Mouse (Mus musculus) fibroblast of lung, adult 2 months (primary cell): ENCODE measurements at regions not wholly inside any gene's neighbourhood (a gene's known extent, or its start where the extent isn't known, plus 50 kb on each side); places are given as distances from the start of the nearest gene placed in this dataset.

Source experiments
- DNase-seq: peaks from one replicate; pipeline ENCODE4 v3.0.0-alpha.2; 2011; ENCODE audit warnings: low read depth

DNA sequence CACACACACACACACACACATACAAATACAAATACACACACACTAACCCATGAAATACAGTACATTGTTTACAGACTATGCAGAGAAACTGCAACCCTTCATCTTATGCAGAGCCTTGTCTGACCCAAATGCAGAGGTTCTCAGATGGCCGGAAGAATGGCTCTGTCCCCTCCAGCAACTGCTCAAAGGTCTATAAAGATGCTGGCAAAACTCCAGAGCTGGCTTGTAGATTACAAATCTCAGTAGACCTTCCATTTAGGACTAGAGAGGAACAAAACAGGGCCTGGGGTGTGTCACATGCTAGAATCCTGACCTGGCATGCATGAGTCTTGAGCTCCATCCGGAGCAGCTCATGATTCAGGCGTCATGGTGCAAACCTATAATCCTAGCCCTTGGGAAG is 364.4 kb upstream of the Runx1 start:
- DNase-seq: no peak

DNA sequence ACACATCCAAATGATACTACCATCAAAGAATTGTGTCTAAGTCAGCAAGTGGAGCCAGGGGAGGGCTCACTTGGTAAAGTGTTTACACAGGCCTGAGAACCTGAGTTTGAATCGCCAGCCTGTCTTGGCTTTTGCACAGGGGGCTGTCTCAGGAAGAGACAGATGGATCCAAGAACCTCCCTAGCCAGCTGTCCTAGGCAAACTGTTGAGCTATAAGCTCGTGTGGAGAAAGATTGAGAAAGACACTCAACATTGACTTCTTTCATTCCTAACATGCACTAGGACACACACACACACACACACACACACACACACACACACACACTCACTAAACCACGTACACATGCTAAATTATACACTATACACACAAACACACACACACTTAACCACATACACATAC is 363.9 kb upstream of the Runx1 start:
- DNase-seq: no peak

DNA sequence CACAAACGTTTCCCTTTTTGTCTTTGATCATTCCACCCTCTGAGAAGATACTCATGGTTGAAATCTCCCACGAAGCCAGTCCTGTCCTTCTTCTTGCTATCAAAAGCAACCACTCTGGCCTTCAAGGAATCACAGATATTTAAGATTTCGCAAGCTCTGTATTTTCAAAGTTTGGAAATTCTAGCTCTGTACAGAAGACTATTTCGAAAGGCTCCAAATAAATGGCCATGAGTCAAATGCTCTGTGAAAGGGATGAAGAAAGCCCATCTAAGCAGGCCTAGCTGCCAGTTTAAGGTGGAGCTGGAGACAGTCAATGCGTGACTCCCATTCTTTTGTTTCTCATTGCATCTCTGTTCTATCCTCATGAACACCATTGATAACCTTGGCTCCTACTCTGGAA is 363.5 kb upstream of the Runx1 start:
- peak; percentile 80 for DNase-seq

DNA sequence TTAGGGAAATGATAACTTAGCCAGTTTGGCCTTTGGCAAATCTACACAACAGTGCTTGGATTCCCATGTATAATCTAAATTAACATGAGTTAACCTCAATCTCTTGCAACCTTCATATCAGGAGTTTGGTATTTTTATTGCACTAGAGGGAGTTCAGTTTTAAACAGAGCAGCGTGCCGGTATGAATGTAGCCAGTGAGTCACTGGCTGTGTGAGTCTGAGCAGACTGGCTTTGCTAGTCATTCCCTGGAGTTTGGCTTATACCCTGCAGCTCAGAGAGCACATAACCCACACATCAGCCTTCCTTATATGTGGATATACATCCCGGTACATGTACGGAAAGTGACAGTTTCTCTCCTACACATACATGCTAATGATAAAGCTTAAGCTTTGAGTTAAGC is 360.6 kb upstream of the Runx1 start:
- DNase-seq: peak; percentile 78

DNA sequence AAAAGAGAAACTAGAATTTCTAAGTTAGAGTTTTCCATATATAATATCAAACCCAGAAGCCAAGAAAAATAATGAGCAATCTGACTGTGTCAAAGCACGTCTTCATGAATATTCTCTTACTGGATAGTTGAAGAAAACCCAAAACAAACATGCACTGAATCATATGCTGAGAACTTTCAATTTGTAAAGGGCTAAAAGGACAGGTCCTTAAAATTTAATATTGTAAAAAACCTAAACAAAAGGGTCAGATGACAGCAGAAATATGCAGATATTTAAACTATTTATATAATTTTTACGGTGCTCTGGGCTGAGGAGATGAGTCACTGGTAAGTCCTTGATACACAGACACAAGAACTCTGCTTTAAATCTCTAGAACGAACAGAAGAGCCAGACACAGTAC is 356.7 kb upstream of the Runx1 start:
- peak; percentile 55 for DNase-seq

DNA sequence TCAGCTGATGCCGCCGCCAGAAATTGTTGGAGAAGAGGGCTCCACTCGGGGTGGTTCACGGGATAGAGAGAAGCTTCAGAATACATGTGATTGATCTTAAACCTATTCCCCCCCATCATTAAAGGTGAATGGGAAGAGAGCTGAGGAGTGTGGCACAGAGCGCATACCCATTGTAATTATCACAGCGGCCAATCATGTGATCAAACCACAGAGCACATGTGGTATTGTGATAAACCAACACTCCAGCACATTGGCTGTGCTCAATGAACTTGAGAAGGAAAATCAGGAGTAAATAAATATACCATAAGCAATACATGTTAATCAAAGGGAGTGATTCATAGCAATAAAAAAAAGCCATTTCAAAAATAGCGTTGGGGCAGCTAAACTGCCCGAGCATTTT is 355.5 kb upstream of the Runx1 start:
- DNase-seq: no peak

DNA sequence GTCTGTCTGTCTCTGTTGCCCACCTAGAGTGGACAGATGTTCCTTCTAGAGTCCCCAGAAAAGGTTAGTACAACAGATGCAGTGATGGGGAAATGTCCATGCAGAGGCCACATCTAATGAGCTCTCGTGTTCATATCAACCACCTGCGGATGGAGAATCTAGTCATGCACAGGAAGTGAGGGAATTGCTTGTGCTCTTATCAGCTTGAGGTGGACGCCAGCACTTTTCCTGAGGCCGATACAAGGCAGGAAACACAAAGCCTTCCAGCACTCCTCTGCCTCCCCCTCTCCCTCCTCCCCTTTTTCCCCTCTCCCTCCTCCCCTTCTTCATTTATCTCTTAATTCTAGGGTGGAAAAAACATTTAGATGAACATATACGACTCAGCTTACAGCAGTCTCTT is 354.3 kb upstream of the Runx1 start:
- no peak for DNase-seq

DNA sequence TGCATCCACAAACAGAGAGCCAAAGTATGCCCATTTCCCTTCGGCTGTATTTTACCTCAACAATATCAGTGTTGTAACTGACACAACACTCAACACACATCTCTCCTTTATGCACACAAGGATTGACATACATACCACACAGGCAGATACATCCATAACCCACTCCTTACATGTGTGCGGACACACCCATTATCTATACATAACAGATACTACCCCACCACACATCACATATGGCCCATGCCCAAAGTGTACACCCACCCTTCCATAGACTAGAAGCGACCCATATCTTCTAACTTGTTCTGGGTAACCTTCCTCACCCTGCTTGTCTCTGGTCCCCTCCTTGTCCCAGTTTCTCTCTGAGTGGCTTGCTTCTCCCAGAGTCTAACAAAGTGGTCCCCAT is 340.7 kb upstream of the Runx1 start:
- no peak for DNase-seq

DNA sequence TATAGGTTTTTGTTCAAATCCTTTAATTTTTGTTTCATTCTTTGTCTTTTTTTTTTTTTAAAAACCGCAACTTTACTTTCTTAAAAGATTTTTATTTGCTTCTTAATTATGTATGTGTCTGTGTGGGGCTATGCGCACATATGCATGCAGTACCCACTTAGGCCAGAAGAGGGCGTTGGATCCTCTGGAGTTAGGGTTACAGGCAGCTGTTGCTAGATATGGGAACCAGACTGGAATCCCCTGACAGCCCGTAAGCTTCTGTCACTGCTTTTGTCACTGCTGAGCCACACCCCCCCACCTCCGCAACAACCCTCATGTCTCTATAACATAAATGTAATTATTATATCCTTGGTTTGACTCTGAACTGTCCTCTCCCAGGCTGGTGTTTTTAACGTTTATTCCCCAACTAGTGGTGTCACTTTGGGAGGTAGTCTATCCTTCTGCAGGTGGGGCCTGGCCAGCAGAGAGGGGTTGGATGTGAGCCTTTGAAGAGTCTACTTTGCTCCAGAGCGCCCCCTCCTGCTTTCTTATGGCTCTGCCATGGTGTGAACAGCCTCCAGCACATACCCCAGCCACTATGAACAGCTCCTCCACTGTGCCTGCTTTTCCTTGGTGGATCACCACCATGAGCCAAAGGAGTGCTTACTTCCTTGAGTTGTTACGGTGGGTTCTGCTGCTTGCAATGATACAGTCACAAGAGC is 332.7 kb upstream of the Runx1 start:
- no peak for DNase-seq

DNA sequence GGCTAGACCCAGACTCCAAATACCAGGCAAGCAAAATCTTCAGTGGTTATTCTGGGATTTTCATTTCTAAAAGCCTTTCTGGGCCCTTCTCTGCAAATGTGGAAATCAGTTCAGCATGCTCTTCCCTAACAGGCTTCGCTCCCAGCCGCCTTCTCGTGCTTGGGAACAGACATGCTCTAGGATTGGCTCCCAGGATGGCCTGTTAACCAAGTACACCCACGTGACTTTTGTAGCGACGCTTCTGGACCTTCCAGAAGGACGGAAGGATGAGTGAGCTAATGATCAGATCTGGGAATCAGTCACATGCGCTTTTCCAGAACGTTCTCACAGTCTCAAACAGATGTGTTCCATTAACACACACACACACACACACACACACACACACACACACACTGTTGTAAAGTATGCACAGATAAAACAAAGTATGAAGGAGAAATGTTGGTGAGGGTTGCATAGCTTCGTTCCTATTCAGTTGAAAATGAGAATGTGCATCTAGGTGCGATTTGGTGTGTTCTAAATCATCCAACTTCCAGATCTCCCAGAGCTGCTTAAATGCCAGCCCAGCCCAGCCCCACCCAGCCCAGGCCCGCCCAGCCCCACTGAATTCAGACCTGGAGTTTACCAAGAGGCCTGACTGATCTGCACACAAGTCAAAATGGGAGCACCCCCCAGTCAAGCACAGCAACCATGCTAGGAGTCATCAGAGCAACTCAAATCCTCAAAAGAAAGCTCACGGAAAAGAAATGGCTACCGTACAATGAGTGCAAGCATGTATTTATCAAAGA is 327.8 kb upstream of the Runx1 start:
- no peak for DNase-seq

DNA sequence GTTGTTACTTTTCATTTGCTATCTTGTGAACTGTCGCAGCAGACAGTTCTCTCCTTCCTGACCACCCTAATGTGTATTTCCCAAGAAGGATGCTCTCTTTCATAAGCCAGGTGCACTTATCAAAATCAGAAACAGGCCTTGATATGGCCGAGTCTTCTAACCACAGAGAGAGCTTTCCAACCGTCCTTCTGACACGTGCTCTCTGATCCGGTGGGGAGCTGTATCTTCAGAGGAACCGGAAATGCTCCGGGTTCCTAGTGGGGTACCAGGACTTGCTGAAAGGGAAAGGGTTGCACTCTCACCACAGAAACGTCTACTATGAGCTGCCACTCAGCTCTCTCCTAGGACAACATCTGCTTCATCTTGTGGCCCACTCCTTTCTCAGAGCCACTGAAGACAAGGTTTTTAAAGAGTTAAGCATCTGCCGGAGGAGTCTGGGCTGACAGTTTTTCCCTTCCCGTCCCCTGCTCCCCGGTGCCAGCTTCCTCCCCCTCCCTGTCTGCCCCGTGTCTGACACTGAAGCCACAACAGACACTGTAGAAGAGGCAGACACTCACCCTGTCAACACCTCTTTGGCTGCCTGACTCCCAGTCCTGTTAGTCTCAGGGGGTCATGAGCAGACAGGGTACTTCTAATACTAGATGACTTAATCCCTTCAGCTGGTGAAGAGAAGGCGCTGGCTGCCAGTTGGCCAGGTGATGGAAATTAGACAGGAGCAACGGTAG is 327.0 kb upstream of the Runx1 start:
- peak; percentile 79 for DNase-seq

DNA sequence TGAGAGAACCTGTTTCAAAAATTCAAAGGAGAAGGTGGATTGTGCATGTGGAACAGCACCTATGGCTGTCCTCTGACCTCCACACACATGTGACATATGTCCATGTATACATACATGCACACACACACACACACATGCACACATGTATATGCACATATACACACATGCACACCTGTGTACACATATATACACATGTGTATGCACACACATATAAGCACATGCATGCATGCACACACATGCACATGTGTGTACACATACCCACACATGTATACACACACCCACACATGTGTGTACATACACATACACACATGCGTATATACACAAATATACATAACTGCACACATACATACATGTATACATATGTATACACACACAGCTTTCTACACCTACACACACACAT is 326.1 kb upstream of the Runx1 start:
- no peak for DNase-seq

DNA sequence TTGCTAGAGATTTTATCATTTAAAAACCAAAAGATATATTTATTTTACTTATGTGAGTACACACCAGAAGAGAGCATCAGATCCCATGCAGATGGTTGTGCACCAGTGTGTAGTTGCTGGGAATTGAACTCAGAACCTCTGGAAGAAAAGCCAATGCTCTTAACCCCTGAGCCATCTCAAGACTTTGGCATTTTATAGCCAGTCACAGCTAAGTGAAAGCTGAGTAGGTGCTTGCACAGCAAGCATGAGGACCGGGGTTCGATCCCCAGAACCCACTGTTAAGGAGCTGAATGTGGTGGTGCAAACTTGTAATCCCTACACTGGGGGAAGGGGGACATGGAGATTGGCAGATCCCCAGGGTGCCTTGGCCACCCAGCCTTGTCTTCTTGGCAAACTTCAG is 325.7 kb upstream of the Runx1 start:
- DNase-seq: no peak

DNA sequence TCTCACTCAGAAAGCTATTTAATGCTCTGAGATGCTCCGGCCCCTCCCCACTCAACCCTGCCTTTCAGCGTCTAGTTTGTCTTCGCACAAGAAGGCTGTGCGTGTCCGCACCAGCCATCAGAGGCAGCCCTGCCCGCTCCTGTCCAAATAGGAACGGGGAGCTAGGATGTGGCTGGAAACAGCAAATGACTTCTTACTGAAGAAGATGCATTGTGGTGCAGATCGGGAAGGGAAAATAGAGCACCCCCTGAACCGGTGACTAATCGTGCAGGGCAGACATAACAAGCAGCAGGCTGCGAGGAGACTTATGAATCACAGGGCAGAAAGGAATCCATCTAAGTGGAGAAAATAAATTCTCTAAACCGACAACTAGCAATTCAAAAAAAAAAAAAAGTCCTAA is 324.5 kb upstream of the Runx1 start:
- peak; percentile 91 for DNase-seq

DNA sequence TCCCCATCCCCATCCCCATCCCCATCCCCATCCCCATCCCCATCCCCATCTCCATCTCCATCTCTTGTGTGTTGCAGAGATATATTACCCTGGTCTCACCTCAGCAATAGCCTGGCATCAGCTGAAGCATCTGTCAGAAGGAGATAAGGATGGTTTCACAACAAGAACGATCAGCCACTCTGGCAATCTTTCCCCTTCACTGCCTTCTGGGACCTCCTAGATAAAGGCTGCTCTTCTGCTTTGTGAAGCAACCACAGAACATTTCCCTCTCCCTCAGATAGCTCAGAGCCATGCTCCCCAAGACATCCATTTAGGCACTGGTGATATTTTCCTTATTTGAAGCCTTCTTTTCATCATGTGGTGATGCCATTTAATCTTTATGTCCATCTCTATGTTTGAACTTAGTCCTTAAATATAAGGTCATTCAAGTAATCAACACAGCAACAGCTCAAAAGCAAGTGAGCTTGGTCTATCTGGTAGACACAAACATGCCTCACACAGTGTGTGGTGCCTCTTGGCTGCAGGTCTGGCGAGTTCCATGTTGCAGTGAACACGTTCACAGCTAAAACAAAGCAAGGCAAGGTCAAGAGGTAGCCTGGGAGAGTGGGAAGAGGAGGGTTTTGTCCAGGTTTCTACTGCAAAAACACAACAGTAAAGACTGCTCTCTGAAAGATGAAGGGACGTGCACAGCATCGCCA is 321.7 kb upstream of the Runx1 start:
- DNase-seq: no peak

DNA sequence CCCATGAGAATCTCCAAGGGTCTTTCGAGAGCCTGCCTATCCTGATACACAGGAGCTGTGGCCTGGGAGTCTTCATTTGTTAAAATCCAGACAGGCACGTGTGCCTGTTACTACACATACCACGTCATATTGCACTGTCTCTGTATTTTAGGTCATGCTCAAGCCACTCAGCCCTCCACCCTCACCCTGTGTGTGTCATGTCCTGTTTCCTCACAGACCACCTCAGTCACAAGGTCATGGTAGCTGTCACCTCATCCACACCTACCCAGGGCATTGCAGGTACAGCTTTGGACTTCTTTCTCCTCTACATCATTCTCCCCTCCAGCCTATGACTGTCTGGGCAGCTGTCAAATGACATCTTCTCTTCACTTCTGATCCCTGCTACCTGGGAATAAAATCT is 320.9 kb upstream of the Runx1 start:
- DNase-seq: no peak

DNA sequence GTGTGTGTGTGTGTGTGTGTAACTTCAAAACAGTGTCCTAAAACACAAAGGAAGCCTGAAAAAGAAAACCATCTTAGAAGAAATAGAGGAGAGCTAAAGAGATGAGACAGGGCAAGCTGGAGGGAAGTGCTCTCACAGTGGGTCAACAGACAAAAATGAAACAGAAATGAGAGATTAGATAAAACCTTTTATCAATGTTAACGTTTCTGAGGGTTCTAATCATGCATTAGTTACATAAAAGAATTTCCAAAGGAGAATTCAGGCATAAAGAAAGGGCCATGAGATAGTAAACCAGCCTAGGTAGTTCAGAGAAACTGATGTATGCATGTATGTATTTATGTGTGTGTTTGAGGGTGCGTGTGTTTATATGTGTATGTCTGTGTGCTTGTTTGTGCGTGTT is 319.7 kb upstream of the Runx1 start:
- DNase-seq: no peak

DNA sequence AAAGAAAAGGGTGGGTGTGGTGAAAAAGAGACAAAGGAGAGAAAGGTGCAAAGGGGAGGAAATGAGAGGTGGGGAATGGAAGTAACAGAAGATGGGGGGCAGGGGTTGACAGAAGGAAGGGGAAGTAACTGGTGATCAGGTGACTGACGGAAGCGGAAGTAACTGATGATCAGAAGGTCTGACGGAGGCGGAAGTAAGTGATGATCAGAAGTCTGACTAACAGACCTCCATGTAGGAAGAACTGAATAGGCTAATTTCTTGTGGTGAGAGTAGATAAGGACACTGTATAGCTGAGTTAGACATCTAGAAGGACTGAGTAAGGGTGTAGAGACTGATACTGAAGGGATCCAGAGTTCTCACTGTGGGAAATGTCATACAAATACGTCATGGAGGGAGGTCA is 318.1 kb upstream of the Runx1 start:
- DNase-seq: no peak

DNA sequence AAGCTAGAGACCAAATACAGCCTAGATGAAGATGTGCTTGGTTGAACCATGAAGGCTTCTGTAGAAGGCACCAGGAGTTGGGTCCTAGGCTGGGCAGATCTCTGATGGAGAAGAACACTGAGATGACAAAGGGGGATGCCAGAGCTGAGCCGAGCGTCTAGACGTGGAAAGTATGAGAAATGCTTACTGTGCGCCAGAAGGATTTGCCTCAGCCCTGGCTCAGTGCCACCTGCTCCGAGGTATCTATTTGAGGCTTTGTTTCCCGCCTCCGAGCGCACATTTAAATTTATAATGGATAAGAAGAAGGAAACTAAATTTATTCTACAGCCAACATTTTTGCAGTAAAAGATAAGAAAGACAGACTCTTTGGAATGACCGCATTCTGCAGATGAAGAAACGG is 317.2 kb upstream of the Runx1 start:
- no peak for DNase-seq

DNA sequence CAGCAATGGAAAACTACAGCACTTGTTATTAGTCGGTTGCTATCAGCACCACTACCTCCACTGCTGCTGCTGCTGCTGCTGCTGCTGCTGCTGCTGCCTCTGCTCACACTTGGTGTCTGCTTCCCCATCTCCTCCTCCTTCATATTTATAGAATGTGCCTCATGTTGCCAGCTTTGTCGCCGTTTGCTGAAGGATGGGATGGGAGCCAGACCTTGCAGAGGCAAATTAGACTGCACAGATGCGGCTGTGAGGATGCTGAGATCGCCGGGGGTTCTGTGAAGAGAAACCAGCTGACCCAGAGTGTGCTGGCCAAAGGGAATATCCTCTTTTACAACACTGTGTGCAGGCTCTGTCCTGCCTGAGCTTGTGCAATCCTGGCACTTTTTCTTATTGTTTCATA is 316.0 kb upstream of the Runx1 start:
- DNase-seq: no peak

DNA sequence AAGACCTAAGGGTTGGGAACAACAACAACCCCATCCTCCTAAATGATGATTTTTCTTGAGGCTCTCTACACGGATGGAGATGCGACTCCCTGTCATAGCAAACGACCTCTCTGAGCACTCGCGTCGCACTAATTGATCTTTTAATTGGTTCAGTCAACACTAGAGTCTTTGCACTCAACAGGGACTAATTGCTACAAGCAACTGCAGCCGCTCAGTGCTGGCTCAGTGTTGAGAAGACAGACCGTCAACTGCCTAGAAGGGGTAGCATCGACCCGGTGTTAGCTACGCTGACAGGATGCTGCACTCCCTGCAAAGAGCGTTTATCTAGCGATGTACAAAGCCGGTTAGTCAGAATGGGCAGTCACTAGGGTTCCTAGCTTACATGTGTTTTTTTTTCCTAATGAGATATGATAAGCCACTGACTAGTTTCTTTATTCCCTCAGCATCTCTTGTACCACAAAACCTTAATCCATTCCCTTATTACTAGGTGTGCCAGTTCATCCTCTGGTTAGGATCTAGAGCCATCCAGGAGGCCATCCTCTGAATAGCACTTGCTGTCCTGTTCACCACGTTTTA is 314.7 kb upstream of the Runx1 start:
- no peak for DNase-seq

DNA sequence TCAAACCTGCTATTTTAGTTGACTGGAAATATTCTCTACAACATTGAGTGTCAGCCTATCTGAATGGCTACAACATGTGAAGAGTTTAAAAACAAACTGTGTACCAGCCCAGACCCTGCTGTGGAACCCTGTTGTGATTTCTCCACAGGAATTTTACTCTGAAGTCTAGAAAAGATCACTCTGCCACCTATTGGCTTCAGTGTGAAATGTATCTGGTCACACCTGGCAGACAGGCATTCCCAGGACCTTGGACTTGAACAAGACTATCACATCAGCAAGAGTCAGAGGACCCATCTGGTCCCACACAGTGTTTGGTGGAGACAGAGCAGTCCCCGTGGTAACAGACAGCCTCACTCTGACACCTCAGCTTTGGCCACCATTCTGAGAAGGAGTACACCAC is 311.3 kb upstream of the Runx1 start:
- no peak for DNase-seq
